Mouse (Mus musculus) limb, embryonic 14.5 days (tissue): ENCODE data around the gene Plekha7. TPM values are rescaled to one million over a fixed set of nuclear protein-coding genes. Genes with fewer than 3 reads are reported as not detected.

ENCODE experiments used
- ATAC-seq: fragments of 200-750 bp; cut with Nextera tagmentation; 2 replicates; pipeline ENCODE4 v1.8.0; 2017; ENCODE audit warnings: low read depth, moderate number of reproducible peaks, moderate TSS enrichment; ENCODE audit not compliant: low FRiP score
- DNase-seq: peaks from one replicate; pipeline ENCODE4 v3.0.0-alpha.2; 2015; ENCODE audit warnings: low spot score
- H3K27ac ChIP-seq: fragments of 300-500 bp; sonication (generic); replicated peaks from 2 replicates; pipeline ENCODE4 v1.5.1; 2014; ENCODE audit warnings: low read depth, mild to moderate bottlenecking, low read length, moderate library complexity, mixed read lengths
- H3K27me3 ChIP-seq: fragments of 300-500 bp; sonication (generic); 2 replicates; pipeline ENCODE4 v1.6.1; 2014; ENCODE audit warnings: low read length, mixed read lengths; ENCODE audit not compliant: control insufficient read depth, insufficient read depth
- H3K36me3 ChIP-seq: fragments of 300-500 bp; sonication (generic); 2 replicates; pipeline ENCODE4 v1.6.1; 2014; ENCODE audit warnings: mild to moderate bottlenecking, low read length, moderate library complexity, mixed read lengths; ENCODE audit not compliant: control insufficient read depth, insufficient read depth
- H3K4me1 ChIP-seq: fragments of 300-500 bp; sonication (generic); 2 replicates; pipeline ENCODE4 v1.6.1; 2014; ENCODE audit warnings: antibody characterized with exemption, low read length, mixed read lengths; ENCODE audit not compliant: control insufficient read depth, insufficient read depth
- H3K4me2 ChIP-seq: fragments of 300-500 bp; sonication (generic); replicated peaks from 2 replicates; pipeline ENCODE4 v1.6.1; 2014; ENCODE audit warnings: low read depth, mild to moderate bottlenecking, low read length, moderate library complexity; ENCODE audit not compliant: severe bottlenecking
- H3K4me3 ChIP-seq: fragments of 300-500 bp; sonication (generic); replicated peaks from 2 replicates; pipeline ENCODE4 v1.5.1; 2014; ENCODE audit warnings: low read length
- H3K9ac ChIP-seq: fragments of 300-500 bp; sonication (generic); 2 replicates; pipeline ENCODE4 v1.6.1; 2014; ENCODE audit warnings: mild to moderate bottlenecking, low read depth, low read length, moderate library complexity; ENCODE audit not compliant: severe bottlenecking
- H3K9me3 ChIP-seq: fragments of 300-500 bp; sonication (generic); 2 replicates; pipeline ENCODE4 v1.6.1; 2016; ENCODE audit warnings: low read length; ENCODE audit not compliant: control insufficient read depth
- POLR2A ChIP-seq: fragments of 200-500 bp; IDR thresholded peaks from 2 replicates; pipeline ENCODE4 v1.8.0; 2012; ENCODE audit warnings: inconsistent platforms, mild to moderate bottlenecking, moderate library complexity, borderline replicate concordance; ENCODE audit not compliant: insufficient read depth, insufficient read length; ENCODE audit errors: extremely low read depth
- WGBS: fragments of 180-500 bp; shearing (Covaris S2); extraction: QIAGEN DNeasy Blood & Tissue Kit; methylation state at CpG from one replicate; pipeline ENCODE4 v1.1.7; 2014; 5-methylcytosine and 5-hydroxymethylcytosine counted together
- polyA plus RNA-seq, 2 experiments: library from polyadenylated mRNA; depleted of rRNA in 1 of 2; stranded (reverse) in 1 of 2; unstranded in 1 of 2; fragments of >200 nt; fragmentation: Nextera tagmentation in 1 of 2; extraction: Ambion mirVana in 1 of 2; gene quantifications; 2 replicates each; pipeline versions ENCODE4 v1.2.1 to v1.2.3; 2012 to 2014

Plekha7 gene
- polyA plus RNA-seq, 2 experiments, result 9.9 to 14.3 TPM

GRCm38 (mm10) chr7:116200544-116200943 lies 107.6 kb downstream of the Plekha7 start:
- no peak overlapping the region for H3K9ac ChIP-seq
- H3K9me3 ChIP-seq, result no peaks in the 10 kb centered on the region
- no peaks in the 10 kb centered on the region for H3K36me3 ChIP-seq
- H3K4me2 ChIP-seq, result no peak overlapping the region
- no peak for TF ChIP-seq POLR2A
- no peaks in the 10 kb centered on the region for H3K27me3 ChIP-seq
- DNase-seq (no peak), ATAC-seq (no peak)
- no peak overlapping the region for H3K4me3 ChIP-seq
- 79% methylated on average over 2 of the region's 2 CpGs for WGBS
- peaks cover 5% of the 10 kb centered on the region; the same call in 1 of the 2 replicates for H3K4me1 ChIP-seq
- no peak overlapping the region for H3K27ac ChIP-seq

GRCm38 (mm10) chr7:116198902-116199301 lies 109.3 kb downstream of the Plekha7 start:
- Histone ChIP-seq H3K4me1 (peaks cover 5% of the 10 kb centered on the region; the same call in 1 of the 2 replicates), H3K4me2 (no peak overlapping the region), H3K36me3 (no peaks in the 10 kb centered on the region), H3K9ac (no peak overlapping the region), H3K27ac (no peak overlapping the region), H3K9me3 (no peaks in the 10 kb centered on the region), H3K4me3 (no peak overlapping the region), H3K27me3 (no peaks in the 10 kb centered on the region)
- TF ChIP-seq POLR2A, result no peak
- ATAC-seq, result no peak
- WGBS, result 21% methylated on average over 2 of the region's 2 CpGs
- DNase-seq, result no peak

- DNase-seq, result no peak
- ATAC-seq, result peak; percentile 46; the same call in 1 of the 2 replicates
- no peaks in the 10 kb centered on the region for H3K9me3 ChIP-seq
- H3K9ac ChIP-seq, result no peak overlapping the region
- no peak overlapping the region for H3K4me3 ChIP-seq
- no peak overlapping the region for H3K27ac ChIP-seq
- no peaks in the 10 kb centered on the region for H3K36me3 ChIP-seq
- H3K27me3 ChIP-seq, result no peaks in the 10 kb centered on the region
- H3K4me1 ChIP-seq, result peaks cover 5% of the 10 kb centered on the region; the same call in 1 of the 2 replicates
- peak overlapping the region; percentile 10; the same call in 1 of the 2 replicates for H3K4me2 ChIP-seq
- 12% methylated on average over 7 of the region's 7 CpGs for WGBS
- TF ChIP-seq POLR2A, result no peak
Observed at GRCm38 (mm10) chr7:116198407-116198806, 109.8 kb downstream of the Plekha7 start.

- ATAC-seq, result no peak
- no peak for DNase-seq
- Histone ChIP-seq H3K4me1 (peaks cover 4% of the 10 kb centered on the region; the same call in 1 of the 2 replicates), H3K9me3 (no peaks in the 10 kb centered on the region), H3K4me2 (peak overlapping the region; percentile 27; the same call in 1 of the 2 replicates), H3K36me3 (no peaks in the 10 kb centered on the region), H3K4me3 (no peak overlapping the region), H3K27me3 (no peaks in the 10 kb centered on the region), H3K27ac (no peak overlapping the region), H3K9ac (no peak overlapping the region)
- TF ChIP-seq POLR2A, result no peak
- 53% methylated on average over 8 of the region's 8 CpGs for WGBS
Observed at GRCm38 (mm10) chr7:116196974-116197679, 111.0 kb downstream of the Plekha7 start.

- Histone ChIP-seq H3K4me3 (no peak overlapping the region), H3K9me3 (no peaks in the 10 kb centered on the region), H3K9ac (no peak overlapping the region), H3K27me3 (no peaks in the 10 kb centered on the region), H3K4me2 (no peak overlapping the region), H3K4me1 (peaks cover 17% of the 10 kb centered on the region), H3K27ac (no peak overlapping the region), H3K36me3 (no peaks in the 10 kb centered on the region)
- no peak for DNase-seq
- no peak for TF ChIP-seq POLR2A
- no peak for ATAC-seq
- 65% methylated on average over 7 of the region's 7 CpGs for WGBS
Observed at GRCm38 (mm10) chr7:116194996-116195395, 113.2 kb downstream of the Plekha7 start.
